Mouse (Mus musculus) erythroblast, adult 5-6 weeks (primary cell): ENCODE results near the gene Rad51b. TPM values are rescaled to one million over a fixed set of nuclear protein-coding genes. Genes with fewer than 3 reads are reported as not detected.
A peak's percentile ranks its signal among the peaks of the same experiment; 100 is the strongest.
"Not testable (repeated sequence)": the region's sequence is repeated elsewhere in the genome, so short reads cannot be mapped to it uniquely, and the experiment has no call there.

Source experiments
- ATAC-seq: replicated peaks from 2 replicates; pipeline ENCODE4 v1.8.0; 2016; ENCODE audit warnings: moderate number of reproducible peaks, mild to moderate bottlenecking, moderate TSS enrichment, inconsistent platforms; ENCODE audit not compliant: poor library complexity, low FRiP score, severe bottlenecking
- total RNA-seq, 2 experiments: library from RNA; stranded (forward) in 1 of 2; stranded (reverse) in 1 of 2; fragments of 150-400 nt in 1 of 2; fragments of 200-764, 138-1000 nt in 1 of 2; gene quantifications; 2 replicates each; pipeline versions ENCODE4 v1.2.3 to v1.2.4; 2015 to 2017; ENCODE audit warnings: low replicate concordance in 2 of 2

The Rad51b gene
- 3.5 TPM in 1 of 2 replicates, not detected in the other for total RNA-seq (2015; ENCODE audit: low replicate concordance)
- total RNA-seq (2017; ENCODE audit: low replicate concordance): 2.9 and 4.2 TPM in 2 replicates

DNA sequence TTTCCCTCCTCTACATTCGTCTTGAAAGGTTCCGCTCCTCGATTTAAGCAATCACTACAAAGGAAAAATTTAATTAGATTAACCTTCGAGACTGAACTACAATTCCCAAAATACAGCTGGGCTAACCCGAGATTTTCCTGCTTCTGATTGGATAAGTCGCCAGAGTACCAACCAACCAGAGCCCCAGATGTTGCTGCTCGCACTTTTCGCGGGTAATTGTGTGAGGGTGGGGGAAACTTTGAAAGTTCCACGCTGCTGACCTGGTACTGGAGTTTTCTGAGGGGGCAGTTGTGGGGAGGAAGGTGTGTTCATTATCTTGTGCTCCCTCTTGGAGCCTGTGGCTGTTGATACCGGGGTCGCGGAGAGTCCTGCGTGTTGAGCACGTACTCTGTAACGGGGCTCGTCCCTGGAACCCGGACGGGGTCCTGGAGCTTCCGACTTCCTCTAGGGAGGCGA is at the start of gene Rad51b:
Gene Rad51b, plus strand, starts transcription at position 162 of the 456 bp plus-strand sequence.
- peak; percentile 88 for ATAC-seq

DNA sequence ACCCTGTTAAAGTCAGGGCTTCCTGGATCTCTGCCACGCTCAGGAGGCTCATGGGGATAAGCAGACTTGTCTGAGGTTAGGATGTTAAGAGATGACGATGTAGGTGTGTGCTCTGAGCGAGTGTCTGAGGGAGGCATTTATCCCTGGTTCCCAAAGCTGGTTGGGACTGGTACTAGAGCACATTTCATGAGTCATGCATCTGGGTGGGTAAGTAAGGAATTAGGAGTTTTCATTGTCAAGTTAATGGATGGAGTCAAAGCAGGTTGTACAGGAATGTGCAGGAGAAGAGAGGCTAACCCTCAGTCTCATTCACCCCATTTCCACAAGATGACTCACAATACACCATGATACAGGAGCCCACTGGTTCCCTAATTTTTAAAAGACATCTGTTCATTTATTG is 49.0 kb upstream of the Rad51b start:
- no peak for ATAC-seq

DNA sequence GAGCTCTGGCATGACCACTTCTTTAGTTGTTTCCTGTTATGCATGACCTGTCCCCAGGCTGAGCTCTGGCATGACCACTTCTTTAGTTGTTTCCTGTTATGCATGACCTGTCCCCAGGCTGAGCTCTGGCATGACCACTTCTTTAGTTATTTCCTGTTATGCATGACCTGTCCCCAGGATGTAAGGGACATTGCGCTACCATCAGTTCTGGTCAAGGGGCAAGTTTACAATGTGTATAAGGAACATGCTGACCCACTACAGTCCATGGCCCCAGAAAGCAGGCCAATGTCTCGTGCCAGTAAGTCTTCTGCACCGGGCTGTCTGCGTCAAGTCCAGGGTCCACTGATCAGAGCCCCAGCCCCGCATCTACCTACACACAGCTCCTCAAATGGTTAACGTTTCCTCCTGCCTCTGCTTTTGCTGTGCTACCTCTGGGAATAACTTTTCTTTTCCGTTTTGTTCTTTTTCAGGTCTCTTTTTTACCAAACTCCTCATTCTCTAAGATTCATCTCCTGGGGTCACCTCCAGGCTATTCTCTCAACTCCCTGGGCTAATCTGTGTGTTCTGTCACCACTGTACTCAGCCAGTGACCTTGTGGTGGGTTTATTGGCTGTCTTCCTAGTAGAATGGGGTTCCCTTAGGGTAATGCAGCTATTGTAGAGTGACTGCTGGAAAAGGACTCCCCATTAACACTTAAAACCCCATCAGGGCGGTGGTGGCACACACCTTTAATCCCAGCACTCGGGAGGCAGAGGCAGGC is 43.6 kb upstream of the Rad51b start:
- no peak for ATAC-seq

DNA sequence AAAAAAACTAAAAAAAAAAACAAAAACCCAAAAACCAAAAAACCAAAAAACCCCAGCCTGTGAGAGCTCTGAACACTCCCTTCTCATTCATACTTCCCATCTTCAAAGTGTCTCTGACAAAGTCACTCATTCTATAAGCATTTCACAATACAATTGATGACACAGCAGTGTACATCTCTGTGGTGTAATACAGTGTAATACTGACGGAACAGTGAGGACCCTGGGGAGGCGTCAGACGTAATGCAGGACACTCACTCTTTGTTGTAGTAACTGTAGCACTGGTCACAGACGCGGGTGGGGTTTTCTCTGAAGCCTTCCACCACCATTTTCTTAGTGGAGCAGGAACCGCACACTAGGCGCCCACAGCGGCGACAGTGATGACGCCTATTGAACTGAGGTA is 42.1 kb upstream of the Rad51b start:
- no peak for ATAC-seq

DNA sequence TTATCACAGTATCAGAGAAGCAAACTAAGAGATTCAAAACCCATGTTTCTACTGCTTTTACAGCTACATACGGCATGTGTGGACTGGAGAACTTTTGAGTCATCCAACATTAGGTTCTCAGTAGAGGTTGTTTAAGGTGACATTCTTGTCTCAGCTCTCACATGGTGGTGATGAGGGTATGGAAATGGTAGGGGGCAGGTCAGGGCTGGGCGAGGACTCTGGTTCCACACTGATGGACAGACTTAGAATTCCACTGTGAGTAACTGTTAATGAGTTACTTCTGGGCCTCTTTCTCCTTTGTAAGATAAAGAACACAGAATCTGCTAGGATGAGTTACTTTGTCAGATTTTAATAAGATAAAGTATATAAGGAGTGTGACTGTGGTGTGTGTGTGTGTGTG is 36.9 kb upstream of the Rad51b start:
- no peak for ATAC-seq

DNA sequence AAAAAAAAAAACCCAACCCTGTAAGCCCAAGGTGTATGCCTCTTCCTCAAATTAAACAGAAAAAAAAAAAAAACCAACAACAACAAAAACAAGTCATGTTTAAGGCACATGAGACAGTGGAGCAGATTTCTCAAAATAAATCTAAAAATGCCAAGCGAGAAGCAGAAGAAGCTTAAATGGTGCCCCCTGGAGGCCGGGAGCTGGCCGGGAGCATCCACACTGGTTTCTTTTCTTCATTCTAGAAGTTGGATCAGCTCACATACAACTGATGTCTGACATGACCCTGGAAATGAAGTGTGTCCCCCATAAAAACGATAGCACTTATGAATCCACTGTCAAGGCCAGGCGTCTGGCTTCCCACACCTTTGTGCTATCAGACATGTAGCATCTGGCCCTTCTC is 36.0 kb upstream of the Rad51b start:
- ATAC-seq: no peak

DNA sequence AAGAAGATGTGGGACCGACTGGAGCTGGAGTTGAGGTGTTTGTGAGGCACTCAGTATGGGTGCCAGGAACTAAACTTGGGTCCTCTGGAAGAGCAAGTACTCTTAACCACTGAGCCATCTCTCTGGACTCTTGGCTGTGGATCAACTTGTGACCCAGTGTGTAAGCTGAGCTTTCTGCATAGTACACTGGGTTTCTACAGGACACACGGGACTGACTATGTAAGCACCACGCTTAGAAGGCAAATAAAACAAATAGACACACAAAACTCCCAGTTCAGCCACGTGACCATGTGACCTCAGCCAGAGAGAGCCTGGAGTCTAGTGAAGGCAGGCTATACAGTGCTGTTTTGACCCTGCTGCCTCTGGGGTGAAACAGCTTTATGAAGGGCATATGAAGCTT is 24.5 kb upstream of the Rad51b start:
- no peak for ATAC-seq

DNA sequence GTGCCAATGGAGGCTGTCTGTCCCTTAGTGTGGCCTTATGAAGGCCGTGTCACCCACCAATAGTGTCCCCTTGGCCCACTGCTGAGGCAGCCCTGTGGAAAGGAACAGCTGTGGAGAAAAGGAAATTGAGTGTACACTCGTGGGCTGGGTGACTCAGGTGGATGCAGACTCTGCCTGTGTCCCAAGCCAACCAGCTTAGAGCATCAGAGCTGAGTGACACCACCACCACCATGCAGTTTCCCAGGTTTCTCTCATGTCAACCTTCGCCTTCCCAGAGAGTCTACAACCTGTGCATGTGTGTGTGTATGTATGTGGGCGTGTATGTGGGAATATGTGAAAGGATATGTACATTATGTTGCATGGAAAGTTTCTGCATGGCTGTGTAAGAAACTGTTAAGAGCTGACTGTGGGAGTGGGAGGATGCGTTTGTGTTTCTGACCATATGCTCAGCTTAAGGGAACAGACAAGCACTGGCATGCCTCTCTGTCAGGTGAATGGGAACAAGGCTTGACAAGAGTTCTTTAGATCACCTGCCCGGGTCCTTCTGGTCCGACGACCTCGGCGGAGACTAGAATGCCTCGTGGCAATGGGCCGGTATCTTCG is 17.5 kb upstream of the Rad51b start:
- ATAC-seq: no peak

DNA sequence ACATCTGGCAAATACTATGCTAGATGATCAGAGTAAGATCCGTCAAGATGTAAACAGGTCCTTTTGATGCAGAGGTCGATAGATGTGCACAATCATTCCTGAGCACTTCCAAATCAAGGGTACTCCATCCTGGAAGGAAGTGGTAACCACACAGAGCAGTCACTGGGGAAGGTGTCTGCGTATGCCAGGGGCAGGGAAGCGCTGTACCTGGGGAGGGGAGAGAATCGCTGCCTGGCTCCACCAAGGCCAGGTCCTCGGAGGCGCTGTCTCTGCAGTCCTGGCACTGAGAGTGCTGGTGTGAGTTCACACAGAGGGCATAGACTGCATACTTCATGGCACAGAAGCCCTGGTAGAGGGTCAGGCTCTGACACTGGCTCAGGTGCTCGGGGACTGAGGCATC is 14.5 kb upstream of the Rad51b start:
- no peak for ATAC-seq

DNA sequence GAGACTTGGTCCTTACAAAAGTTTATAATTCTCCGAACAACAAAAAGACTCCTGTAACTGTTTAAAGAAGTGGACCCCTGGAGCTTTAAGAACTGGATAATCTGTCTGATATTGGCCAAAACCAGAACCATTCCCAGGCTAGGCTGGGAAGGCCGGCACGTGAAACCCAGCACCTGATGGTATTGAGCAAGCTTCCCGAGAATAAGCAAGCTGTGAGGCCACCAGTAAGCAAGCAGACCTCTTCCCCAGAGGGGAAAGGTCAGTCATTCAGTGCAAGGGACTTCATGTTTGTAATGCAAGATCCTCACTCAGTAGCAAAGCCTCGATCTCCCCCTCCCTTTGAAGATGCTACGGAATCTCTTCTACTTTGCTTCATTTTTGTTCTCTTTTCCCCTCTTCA is 4.2 kb upstream of the Rad51b start:
- no peak for ATAC-seq

DNA sequence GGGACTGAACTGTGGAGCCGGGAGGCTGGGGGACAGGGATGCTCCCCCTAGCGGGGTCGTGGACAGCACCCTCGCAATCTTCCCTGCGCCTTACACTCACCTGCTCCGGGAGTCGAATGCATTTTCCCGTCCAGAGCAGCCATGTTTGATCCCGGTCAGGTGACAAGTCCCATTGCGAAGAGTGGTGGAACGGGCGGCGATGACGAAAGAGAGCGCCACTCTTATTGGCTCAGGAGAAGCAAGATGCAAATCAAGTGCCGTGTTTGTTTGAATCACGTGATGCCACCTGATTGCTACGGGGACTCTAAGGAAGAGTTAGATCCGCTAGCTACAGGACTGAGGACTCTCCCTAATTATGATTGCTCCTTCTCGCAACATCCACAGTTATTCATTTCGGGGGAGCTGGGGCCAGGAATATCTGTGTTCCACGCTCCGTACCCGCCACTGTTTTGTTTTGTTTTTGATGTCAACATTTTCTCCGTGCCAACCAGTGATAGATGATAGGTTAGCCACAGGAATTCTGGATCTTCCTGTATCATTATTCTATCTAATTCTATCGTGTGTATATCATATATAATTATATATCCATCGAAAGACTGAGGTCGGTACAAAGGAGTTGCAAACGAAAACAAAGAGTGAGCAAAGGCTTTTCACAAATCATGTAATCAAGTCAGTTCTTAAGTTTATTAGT is 811 bp upstream of the Rad51b start, which contains the start of gene Zfyve26:
Gene Zfyve26, minus strand, starts transcription at position 179 of the 691 bp plus-strand sequence.
- peak; percentile 95 for ATAC-seq

DNA sequence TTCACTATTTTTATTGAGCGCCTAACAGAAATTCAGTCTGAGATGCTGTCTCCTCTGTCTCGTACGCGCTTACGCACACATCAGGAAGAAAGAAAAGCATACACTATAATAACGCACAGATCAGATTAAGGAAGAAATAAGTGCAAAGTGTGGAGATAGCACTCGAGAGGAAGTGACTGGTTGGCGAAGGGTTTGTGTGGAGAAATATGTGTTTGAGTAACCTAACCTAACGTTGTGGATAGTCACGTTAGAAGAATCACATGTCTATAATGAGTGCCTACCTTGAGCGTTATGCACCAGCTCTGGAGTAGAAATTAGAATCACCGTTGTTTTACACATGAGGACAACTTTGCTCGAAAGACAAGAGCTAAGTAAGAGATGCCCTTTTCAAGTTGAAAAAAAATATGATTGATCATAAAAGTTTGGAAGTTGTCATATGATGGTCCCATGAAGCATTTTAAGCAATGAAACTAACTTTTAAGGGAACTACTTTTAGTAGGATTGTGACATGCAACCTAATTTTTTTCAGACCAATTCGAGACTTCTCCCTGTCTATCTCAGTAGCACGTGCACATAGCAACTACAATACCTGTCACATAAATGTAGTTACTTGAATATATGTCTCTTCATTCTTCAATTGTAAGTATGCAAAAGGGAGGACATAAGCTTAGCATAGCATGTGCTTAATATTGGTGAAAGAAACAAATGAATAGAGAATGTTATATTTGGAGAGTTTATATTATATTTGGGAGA is 978 bp downstream of the Rad51b start:
- ATAC-seq: no peak

DNA sequence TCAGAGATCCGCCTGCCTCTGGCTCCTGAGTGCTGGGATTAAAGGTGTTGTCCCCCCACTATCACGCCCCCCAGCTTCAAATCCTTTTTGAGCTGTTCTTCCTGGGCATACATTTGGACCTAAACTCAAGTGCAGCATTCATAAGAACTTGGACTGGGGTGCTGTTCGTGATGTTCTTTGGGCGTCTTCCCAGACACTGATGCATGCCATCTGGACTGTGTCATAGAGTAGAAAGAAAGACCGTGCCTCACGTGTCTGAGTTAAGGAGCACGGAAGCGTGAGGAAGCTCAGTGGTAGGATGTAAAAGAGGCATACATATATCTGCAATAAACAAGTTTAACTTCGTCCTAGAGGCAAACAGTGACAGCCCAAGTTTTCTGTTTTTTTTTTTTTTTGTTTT is 4.7 kb downstream of the Rad51b start:
- ATAC-seq: no peak

DNA sequence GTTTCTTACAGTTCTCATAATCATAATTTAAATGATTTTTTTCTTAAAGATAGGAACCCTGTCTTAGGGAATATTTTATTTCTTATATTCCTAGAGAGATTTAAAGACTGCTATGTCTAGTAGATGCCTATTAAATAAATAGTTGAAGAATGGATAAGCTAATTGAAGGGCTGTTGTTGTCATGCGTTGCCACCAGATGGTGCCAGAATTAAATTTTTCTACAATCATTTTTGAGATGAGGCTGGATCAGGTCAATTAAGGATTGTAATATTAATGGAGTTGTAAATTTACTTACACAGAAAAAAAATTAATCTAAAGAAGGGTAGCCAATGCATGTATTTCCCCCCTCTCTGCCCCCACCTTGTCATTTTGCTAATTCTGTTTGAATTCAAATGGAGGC is 8.0 kb downstream of the Rad51b start:
- no peak for ATAC-seq

DNA sequence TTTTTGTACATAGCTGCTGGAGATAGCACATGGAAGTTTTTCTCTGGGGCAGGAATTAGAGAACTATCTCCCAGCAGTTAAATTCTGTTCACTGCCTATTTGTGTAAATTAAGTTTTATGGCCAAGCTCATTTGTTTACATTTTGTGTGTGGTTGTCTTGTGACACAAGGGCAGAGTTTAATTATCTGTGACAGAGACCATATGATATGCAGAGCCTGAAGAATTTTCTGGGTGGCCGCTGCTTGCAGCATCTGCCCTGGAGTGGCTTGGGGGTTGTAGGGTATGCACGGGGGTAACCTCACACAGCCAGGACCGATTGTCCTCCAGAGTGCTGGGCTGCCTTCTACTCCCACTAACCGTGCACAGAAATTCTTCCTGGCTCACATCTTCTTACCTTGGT is 8.9 kb downstream of the Rad51b start:
- no peak for ATAC-seq

DNA sequence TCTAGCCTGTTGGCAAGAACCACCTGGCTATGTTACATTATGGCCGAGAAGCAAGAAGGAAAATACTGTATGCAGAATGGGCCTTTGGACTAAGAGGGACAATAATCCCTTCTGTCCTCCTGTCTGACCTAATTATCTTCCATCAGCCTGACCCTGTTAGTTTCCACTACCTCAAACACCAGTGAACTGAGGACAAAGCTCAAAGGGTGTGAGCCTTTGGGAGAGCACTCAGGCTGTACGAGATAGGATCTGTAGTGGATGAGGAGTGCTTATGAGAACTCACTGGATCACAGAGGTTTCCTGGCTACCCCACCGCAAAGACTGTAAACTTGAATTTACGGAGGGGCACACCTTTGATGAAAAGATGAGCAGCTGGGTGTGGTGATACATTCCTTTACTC is 16.6 kb downstream of the Rad51b start:
- ATAC-seq: no peak

DNA sequence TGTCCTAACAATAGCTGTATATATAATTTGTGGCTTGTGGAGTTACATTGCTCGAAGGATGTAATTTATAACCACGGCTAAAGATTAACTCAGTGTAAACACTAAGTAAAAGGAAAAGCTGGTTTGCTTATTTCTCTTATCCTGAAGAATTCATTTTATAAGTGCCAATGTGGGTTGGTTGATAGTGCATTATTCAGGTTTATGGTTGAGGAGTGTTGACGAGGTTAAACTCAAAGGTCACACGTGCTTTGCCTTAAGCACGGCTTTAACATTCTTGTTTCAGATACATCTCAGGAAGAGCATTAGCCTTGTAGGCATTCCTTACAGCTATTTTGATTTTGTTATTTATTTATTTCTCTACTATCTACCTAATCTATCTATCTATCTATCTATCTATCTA is 20.3 kb downstream of the Rad51b start:
- no peak for ATAC-seq

DNA sequence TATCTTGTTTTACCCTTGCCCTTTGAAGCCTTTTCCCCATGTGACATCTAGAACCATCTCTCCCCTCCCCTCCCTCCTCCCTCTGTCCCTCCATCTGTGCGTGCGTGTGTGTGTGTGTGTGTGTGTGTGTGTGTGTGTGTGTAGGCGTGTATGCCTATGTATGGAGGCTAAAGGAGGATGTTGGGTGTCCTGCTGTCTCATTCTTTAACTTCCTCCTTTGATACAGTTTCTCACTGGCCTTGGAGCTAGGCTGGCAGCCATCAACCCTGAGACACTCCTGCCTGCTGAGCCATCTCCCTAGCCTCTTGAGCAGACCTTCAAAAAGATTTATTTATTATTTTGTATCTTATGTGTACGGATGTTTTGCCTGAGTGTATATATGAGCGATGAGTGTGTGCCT is 23.8 kb downstream of the Rad51b start:
- no peak for ATAC-seq

DNA sequence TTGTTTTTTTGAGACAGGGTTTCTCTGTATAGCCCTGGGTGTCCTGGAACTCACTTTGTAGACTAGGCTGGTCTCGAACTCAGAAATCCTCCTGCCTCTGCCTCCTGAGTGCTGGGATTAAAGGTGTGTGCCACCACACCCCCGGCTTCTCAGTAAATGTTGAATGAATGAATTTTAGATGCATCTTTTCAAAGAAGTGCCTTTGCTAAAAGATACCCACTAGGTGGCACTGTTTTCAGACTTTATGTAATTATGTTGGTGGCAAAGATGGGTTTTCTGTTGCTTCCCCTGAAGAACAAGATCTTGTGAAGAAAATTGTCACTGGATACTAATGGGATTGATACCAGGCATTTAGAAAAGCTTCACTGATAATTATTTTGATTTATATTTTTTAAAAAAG is 25.5 kb downstream of the Rad51b start:
- not testable (repeated sequence) for ATAC-seq

DNA sequence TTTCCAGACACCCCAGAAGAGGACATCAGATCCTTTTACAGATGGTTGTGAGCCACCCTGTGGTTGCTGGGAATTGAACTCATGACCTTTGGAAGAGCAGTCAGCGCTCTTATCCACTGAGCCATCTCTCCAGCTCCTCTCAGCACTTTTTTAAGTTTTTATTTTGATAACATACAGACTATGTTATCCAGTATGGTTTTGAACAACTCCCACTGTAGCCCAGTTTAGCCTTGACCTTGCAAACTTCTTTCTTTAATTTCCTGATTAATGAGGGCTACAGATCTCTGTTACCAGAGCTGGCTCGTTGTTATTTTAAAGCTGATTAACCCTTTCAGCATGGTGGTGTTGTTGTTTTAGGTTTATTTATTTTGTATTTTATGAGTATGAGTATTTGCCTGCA is 29.2 kb downstream of the Rad51b start:
- no peak for ATAC-seq
